Mouse (Mus musculus) heart, embryonic 14.5 days (tissue): ENCODE measurements at regions not wholly inside any gene's neighbourhood (a gene's known extent, or its start where the extent isn't known, plus 50 kb on each side); places are given as distances from the start of the nearest gene placed in this dataset.

ENCODE experiments used
- ATAC-seq: fragments of 200-750 bp; cut with Nextera tagmentation; 2 replicates; pipeline ENCODE4 v1.8.0; 2017; ENCODE audit warnings: low read depth, moderate TSS enrichment; ENCODE audit not compliant: insufficient number of reproducible peaks, insufficient read depth, low FRiP score
- H3K27ac ChIP-seq, 2 experiments: fragments of 200-500 bp in 1 of 2; fragments of 300-500 bp in 1 of 2; sonication (generic) in 1 of 2; replicated peaks in 1 of 2; 2 replicates each; pipeline ENCODE4 v1.5.1; 2012 to 2014; ENCODE audit warnings: low read depth in 2 of 2, low read length in 2 of 2, control low read depth in 1 of 2, mild to moderate bottlenecking in 1 of 2, mixed read lengths in 1 of 2; ENCODE audit not compliant: control insufficient read depth in 1 of 2, insufficient read depth in 1 of 2
- H3K27me3 ChIP-seq: fragments of 300-500 bp; sonication (generic); 2 replicates; pipeline ENCODE4 v1.6.1; 2014; ENCODE audit warnings: mild to moderate bottlenecking, low read length, control low read depth; ENCODE audit not compliant: control insufficient read depth, insufficient read depth
- H3K36me3 ChIP-seq: fragments of 300-500 bp; sonication (generic); 2 replicates; pipeline ENCODE4 v1.6.1; 2014; ENCODE audit warnings: mild to moderate bottlenecking, control low read depth, low read length, mixed read lengths; ENCODE audit not compliant: control insufficient read depth, insufficient read depth
- H3K4me1 ChIP-seq, 2 experiments: fragments of 200-500 bp in 1 of 2; fragments of 300-500 bp in 1 of 2; sonication (generic) in 1 of 2; 2 replicates each; pipeline ENCODE4 v1.6.1; 2012 to 2014; ENCODE audit warnings: low read length in 2 of 2, control low read depth in 1 of 2, mixed read lengths in 1 of 2; ENCODE audit not compliant: control insufficient read depth in 2 of 2, insufficient read depth in 2 of 2
- H3K4me2 ChIP-seq: fragments of 300-500 bp; sonication (generic); 2 replicates; pipeline ENCODE4 v1.6.1; 2014; ENCODE audit warnings: mild to moderate bottlenecking, low read length
- H3K4me3 ChIP-seq, 2 experiments: fragments of 200-500 bp in 1 of 2; fragments of 300-500 bp in 1 of 2; sonication (generic) in 1 of 2; 2 replicates each; pipeline ENCODE4 v1.5.1; 2012 to 2014; ENCODE audit warnings: low read length in 2 of 2, mild to moderate bottlenecking in 2 of 2, control low read depth in 1 of 2, low read depth in 1 of 2, moderate library complexity in 1 of 2; ENCODE audit not compliant: control insufficient read depth in 1 of 2, insufficient read depth in 1 of 2
- H3K9ac ChIP-seq: fragments of 300-500 bp; sonication (generic); 2 replicates; pipeline ENCODE4 v1.6.1; 2014; ENCODE audit warnings: mild to moderate bottlenecking, low read length
- H3K9me3 ChIP-seq: fragments of 300-500 bp; sonication (generic); 2 replicates; pipeline ENCODE4 v1.6.1; 2016; ENCODE audit warnings: low read length, control low read depth; ENCODE audit not compliant: control insufficient read depth
- WGBS: fragments of 180-500 bp; shearing (Covaris S2); extraction: QIAGEN DNeasy Blood & Tissue Kit; methylation state at CpG from one replicate; pipeline ENCODE4 v1.1.7; 2014; 5-methylcytosine and 5-hydroxymethylcytosine counted together

DNA sequence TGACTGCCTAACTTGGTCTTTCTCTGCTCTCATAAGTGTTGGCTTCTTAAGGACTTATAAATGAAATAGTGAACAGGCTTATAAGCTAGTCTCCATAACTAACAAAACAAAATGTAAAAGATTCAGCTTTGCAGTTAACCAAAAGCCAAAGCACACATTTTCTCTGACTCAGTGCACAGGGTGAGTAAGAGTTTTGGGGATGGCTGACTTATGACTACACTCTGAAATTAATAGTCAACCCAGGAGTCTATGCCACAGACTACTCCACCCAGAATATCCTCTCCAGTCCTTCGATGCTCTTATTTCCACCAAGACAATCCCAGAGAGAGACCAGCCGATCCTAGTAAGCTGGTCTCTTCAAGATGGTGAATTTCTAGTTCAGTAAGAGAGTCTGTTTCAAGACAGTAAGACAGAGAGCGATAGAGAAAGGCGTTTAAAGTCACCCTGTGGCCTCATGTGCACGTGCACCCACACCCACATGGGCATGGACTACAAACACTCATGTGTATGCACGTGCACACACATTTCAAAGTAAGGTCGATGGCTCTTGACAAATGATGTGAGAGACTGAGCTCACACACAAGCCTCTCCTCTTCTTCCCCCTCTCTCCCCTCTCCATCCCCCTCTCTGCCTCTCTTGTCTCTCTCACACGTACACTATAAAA, 351.2 kb upstream of the Pmfbp1 start:
- no peaks in the 10 kb centered on the region for H3K4me1 ChIP-seq
- H3K9me3 ChIP-seq, result no peaks in the 10 kb centered on the region
- H3K27ac ChIP-seq, result no peak overlapping the region
- H3K27me3 ChIP-seq, result no peaks in the 10 kb centered on the region
- H3K4me3 ChIP-seq, result no peak overlapping the region
- no peaks in the 10 kb centered on the region for H3K36me3 ChIP-seq
- H3K4me2 ChIP-seq, result no peak overlapping the region
- WGBS, result 78% methylated on average over 8 of the region's 8 CpGs
- no peak for ATAC-seq
- H3K9ac ChIP-seq, result no peak overlapping the region

DNA sequence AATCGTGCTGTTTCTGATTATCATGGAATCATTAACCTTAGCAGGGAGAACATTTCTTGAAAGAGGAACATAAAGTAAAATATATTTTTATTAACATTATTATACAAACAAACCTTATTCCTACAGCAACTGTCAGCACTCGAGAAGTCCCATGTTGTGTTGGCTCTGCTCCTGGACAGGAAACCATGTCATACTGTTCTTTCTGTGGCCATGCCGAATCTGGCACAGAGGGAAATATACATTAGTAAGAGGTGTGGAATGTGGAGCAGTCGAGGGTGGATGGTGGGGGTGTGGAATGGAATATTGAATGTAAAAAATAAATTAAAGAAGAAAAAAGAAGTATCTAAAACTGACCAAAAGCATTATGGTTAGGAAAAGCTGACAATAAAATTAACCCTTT, 342.1 kb upstream of the Pmfbp1 start:
- Histone ChIP-seq H3K36me3 (no peaks in the 10 kb centered on the region), H3K9ac (no peak overlapping the region), H3K4me2 (no peak overlapping the region), H3K27ac (no peak overlapping the region), H3K4me1 (no peaks in the 10 kb centered on the region), H3K4me3 (no peak overlapping the region), H3K27me3 (no peaks in the 10 kb centered on the region), H3K9me3 (peaks cover 11% of the 10 kb centered on the region; the same call in 1 of the 2 replicates)
- WGBS, result 66% methylated on average over 4 of the region's 4 CpGs
- ATAC-seq, result no peak

DNA sequence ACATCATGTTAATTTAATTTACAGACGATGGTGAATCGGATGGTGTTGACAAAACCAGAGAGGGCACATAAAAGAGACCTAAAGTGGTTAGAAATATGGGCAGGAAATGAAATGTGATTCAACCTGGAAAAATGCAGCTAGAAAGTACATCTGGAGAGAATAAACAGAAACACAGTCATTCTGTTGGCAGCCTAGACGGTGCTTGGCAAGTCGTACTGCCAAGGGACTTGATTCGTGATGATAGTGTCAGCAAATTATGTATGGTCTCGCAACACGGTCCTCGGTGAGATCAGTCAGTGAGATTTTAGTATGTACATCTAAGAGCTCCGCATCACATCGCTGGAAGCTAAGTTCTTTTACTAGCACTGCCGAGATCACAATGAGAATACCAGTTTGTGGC, 338.3 kb upstream of the Pmfbp1 start:
- H3K27me3 ChIP-seq, result no peaks in the 10 kb centered on the region
- H3K9ac ChIP-seq, result no peak overlapping the region
- peak overlapping the region in 1 of 2 experiments; percentile 26; a peak in 1 of 4 replicates for H3K27ac ChIP-seq
- 0 out of 2 replicates have a peak overlapping the region, but pooled peaks have one; percentile 21 for H3K4me2 ChIP-seq
- H3K9me3 ChIP-seq, result peaks cover 9% of the 10 kb centered on the region; the same call in 1 of the 2 replicates
- no peaks in the 10 kb centered on the region for H3K36me3 ChIP-seq
- H3K4me3 ChIP-seq, result no peak overlapping the region
- 59% methylated on average over 11 of the region's 11 CpGs for WGBS
- no peaks in the 10 kb centered on the region for H3K4me1 ChIP-seq
- ATAC-seq, result no peak

DNA sequence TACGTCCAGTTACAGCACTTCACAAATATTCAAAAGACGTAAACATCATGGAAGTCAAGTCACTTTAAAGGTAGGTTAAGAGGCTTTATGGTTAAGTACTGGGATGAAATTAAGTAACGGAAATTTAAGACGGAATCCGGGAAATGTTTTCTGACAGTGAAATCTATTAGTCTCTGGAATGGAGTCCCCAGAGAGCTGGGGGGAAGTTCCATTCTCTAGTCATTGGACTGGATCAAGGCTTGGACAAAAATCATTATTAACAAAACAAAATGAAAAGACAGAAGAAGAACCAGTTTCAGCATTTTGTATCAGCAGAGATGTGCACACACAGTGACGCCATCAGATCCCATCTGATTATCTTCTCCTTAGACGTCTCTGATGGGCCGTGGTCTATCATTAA, 337.8 kb upstream of the Pmfbp1 start:
- no peaks in the 10 kb centered on the region for H3K27me3 ChIP-seq
- no peak overlapping the region for H3K4me3 ChIP-seq
- H3K27ac ChIP-seq, result peak overlapping the region in 1 of 2 experiments; percentile 26; a peak in 1 of 4 replicates
- ATAC-seq, result no peak
- H3K36me3 ChIP-seq, result no peaks in the 10 kb centered on the region
- no peaks in the 10 kb centered on the region for H3K4me1 ChIP-seq
- WGBS, result 76% methylated on average over 8 of the region's 8 CpGs
- peaks cover 4% of the 10 kb centered on the region; the same call in 1 of the 2 replicates for H3K9me3 ChIP-seq
- H3K4me2 ChIP-seq, result no peak overlapping the region
- no peak overlapping the region for H3K9ac ChIP-seq

DNA sequence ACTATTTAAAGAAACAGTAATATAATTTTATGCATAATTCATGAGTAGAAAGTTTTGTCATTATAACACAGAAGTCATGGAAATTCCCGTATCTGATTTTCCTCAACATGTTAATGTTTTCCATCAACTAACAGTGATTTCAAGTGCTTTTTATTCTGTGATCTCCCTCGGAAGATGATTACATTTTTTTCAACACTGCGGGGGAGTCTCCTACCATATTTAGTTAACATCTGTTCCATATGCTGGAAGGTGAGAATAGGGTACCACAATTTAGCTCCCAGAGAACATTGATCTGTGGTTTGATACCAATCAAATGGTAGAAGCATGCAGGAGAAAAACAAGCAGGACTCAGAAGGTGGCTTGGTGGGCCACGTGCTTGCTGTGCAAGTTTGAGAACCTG, 321.1 kb upstream of the Pmfbp1 start:
- Histone ChIP-seq H3K27me3 (no peaks in the 10 kb centered on the region), H3K36me3 (no peaks in the 10 kb centered on the region), H3K9me3 (no peaks in the 10 kb centered on the region), H3K4me1 (no peaks in the 10 kb centered on the region), H3K27ac (no peak overlapping the region), H3K4me2 (no peak overlapping the region), H3K9ac (no peak overlapping the region), H3K4me3 (no peak overlapping the region)
- ATAC-seq, result no peak
- WGBS, result 72% methylated on average over 4 of the region's 4 CpGs

DNA sequence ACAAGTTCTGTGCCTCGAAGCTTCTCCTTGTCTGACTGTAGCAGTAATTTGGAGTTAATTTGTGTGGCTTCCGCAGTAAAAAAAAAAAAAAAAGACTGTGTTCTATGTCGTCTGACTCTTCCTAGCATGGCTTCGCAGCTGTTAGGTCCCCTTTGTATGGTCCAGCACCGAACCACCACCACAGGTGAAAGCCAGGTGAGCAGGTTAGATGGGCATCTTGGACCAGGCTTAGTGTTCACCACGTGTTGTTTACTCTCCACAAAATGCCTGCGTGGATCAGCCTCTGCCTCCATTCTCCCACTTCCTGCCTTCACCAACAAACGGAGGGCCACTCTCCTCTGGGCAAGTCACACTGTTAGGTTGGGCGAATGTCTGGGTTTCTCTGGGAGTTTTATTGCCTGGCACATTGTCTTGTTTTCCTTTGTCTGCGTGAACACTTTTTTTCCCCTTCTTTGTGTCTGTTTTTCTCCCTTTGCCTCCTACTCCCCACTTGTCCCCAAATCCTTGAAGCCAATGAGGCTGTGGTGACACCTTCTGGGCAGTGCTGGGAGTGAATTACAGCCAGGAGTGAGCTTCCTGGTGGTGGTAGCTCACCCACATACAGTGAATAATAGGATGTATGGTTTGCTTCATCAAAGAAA, 308.1 kb upstream of the Pmfbp1 start:
- Histone ChIP-seq H3K4me2 (peak overlapping the region; percentile 70), H3K36me3 (no peaks in the 10 kb centered on the region), H3K27ac (peak overlapping the region; percentile 6 to 19; a peak in 1 of 4 replicates), H3K27me3 (no peaks in the 10 kb centered on the region), H3K4me1 (peaks cover 2 to 3% of the 10 kb centered on the region in 2 experiments; a peak in 2 of 4 replicates), H3K4me3 (peak overlapping the region; percentile 30 to 31), H3K9ac (peak overlapping the region; percentile 64), H3K9me3 (0 out of 2 replicates have a peak, but pooled peaks cover 2% of the 10 kb centered on the region)
- ATAC-seq, result no peak
- WGBS, result 27% methylated on average over 10 of the region's 10 CpGs

DNA sequence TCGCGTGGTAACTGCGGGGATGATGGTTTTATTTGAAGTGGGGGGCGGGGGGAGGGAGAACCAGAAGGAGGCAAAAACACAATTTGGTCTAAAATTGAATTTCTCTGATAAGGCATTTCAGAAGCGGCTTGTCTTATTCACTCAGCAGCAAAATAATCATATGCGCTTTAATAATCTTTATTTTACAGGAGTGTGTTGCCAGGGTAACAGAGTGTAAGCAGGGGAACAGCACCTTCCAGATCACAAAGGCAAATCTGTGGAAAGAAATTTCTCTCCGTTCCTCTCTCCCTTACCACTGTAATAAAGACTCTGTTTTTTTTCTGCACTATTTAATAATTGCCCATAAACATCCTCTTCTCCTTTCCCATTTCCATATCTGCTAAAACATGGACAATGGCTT, 306.2 kb upstream of the Pmfbp1 start:
- Histone ChIP-seq H3K4me1 (peaks cover 2 to 3% of the 10 kb centered on the region in 2 experiments; a peak in 2 of 4 replicates), H3K9ac (no peak overlapping the region), H3K36me3 (no peaks in the 10 kb centered on the region), H3K4me2 (no peak overlapping the region), H3K27me3 (no peaks in the 10 kb centered on the region), H3K27ac (no peak overlapping the region), H3K4me3 (no peak overlapping the region), H3K9me3 (no peaks in the 10 kb centered on the region)
- WGBS, result 75% methylated on average over 7 of the region's 7 CpGs
- no peak for ATAC-seq
